Mouse (Mus musculus) G1E (cell line): ENCODE measurements around the gene Sh2d6. TPM values are rescaled to one million over a fixed set of nuclear protein-coding genes. Genes with fewer than 3 reads are reported as not detected.

Experiments used
- ATAC-seq: 2 replicates; pipeline ENCODE4 v1.8.0; 2016; ENCODE audit warnings: mild to moderate bottlenecking; ENCODE audit not compliant: insufficient number of reproducible peaks, poor library complexity, low FRiP score, severe bottlenecking; ENCODE audit errors: extremely low read depth
- DNase-seq: peaks from one replicate; pipeline ENCODE4 v3.0.0; 2012; ENCODE audit warnings: low spot score
- H3K27me3 ChIP-seq: 2 replicates; pipeline ENCODE4 v1.6.1; 2012; ENCODE audit warnings: mild to moderate bottlenecking, low read length, inconsistent platforms; ENCODE audit not compliant: insufficient read depth
- H3K36me3 ChIP-seq: replicated peaks from 2 replicates; pipeline ENCODE3; 2012; ENCODE audit warnings: mild to moderate bottlenecking, inconsistent platforms
- H3K4me1 ChIP-seq: 2 replicates; pipeline ENCODE4 v1.6.1; 2012; ENCODE audit warnings: low read depth, low read length, inconsistent platforms, mixed read lengths; ENCODE audit not compliant: insufficient read depth
- H3K4me3 ChIP-seq: 2 replicates; pipeline ENCODE4 v1.5.1; 2012; ENCODE audit warnings: low read depth, mild to moderate bottlenecking, inconsistent platforms, low read length, moderate library complexity, mixed read lengths
- H3K9me3 ChIP-seq: replicated peaks from 2 replicates; pipeline ENCODE4 v1.6.1; 2012; ENCODE audit warnings: inconsistent platforms
- CTCF ChIP-seq: IDR thresholded peaks from 2 replicates; pipeline ENCODE4 v1.5.1; 2012; ENCODE audit warnings: low read depth, low read length, inconsistent platforms, mixed read lengths
- GATA1 ChIP-seq: IDR thresholded peaks from 2 replicates; pipeline ENCODE4 v1.6.1; 2012; ENCODE audit warnings: borderline replicate concordance, low read length, inconsistent platforms, mixed read lengths
- GATA2 ChIP-seq: IDR thresholded peaks from 2 replicates; pipeline ENCODE4 v1.6.1; 2012; ENCODE audit warnings: low read depth, low read length, inconsistent platforms, borderline replicate concordance
- POLR2AphosphoS5 ChIP-seq: IDR thresholded peaks from 2 replicates; pipeline ENCODE4 v1.6.1; 2012; ENCODE audit warnings: low read depth, low read length, inconsistent platforms; ENCODE audit not compliant: insufficient replicate concordance
- TAL1 ChIP-seq: conservative IDR thresholded peaks from 2 replicates; pipeline ENCODE4 v1.6.1; 2012; ENCODE audit warnings: low read depth, low read length, inconsistent platforms, mixed read lengths
- polyA plus RNA-seq: library from polyadenylated mRNA; stranded (reverse); fragments of >175 nt; gene quantifications from 2 replicates; pipeline ENCODE4 v1.2.3, GENCODE M21; 2012
- total RNA-seq, 2 experiments: library from RNA; stranded (forward) in 1 of 2; stranded (reverse) in 1 of 2; fragments of 200-1000 nt in 1 of 2; fragments of >200 nt in 1 of 2; fragmentation: Nextera tagmentation in 1 of 2; gene quantifications; 2 replicates each; pipeline ENCODE4 v1.2.3; 2014 to 2017

Gene Sh2d6
- total and polyA plus RNA-seq, 3 experiments, result 0.16 TPM; not detected in 2

GRCm38 (mm10) chr6:72476836-72477235 is 44.7 kb downstream of the Sh2d6 start:
- DNase-seq, result no peak
- peaks cover 14% of the 10 kb centered on the region for H3K4me1 ChIP-seq
- H3K27me3 ChIP-seq, result peaks cover 20% of the 10 kb centered on the region
- no peaks in the 10 kb centered on the region for H3K9me3 ChIP-seq
- no peak overlapping the region for H3K4me3 ChIP-seq
- no peak for TF ChIP-seq TAL1
- no peak for TF ChIP-seq GATA1
- no peak for TF ChIP-seq POLR2AphosphoS5
- no peak for TF ChIP-seq GATA2
- no peak for TF ChIP-seq CTCF
- H3K36me3 ChIP-seq, result no peaks in the 10 kb centered on the region
- no peak for ATAC-seq

DNA sequence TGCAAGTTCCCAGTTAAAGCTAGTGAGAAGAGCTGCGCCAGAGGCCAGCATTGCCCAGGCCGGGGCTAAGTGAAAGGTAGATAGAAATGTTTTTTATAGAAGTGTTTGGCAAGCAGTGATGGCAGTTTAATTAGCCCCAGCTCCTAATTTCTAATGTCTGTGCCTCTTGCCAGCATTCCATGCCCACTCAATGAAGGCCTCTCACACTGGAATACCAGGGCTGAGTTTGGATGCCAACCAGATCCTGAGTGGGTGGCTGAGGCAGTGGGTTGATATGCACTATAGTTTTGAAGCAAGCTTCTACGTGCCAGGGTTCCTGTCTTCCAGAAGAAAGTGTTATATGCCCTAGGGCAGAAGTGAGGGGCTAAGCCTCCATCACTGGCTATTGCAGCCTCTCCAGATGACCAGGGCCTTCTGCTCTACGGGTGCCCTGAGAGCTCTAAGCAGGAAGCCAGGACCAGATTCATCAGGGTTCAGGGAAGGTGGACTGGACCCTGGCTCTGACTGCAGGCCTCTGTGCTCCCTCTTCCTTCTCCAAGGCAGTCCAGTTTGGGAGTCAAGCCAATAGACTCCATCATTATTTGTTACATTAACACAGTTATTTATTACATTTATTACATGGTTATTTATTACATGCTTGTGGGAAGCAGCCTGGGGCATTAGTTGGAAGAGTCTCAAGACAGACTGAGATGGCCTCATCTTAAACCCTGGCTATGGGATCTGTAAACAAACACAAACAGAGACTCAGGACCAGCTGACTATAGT is 46.1 kb downstream of the Sh2d6 start:
- no peak for ATAC-seq
- no peak for DNase-seq
- TF ChIP-seq POLR2AphosphoS5 (no peak), TAL1 (no peak)
- Histone ChIP-seq H3K9me3 (no peaks in the 10 kb centered on the region), H3K27me3 (peaks cover 20% of the 10 kb centered on the region), H3K36me3 (no peaks in the 10 kb centered on the region), H3K4me1 (peaks cover 13% of the 10 kb centered on the region), H3K4me3 (no peak overlapping the region)

DNA sequence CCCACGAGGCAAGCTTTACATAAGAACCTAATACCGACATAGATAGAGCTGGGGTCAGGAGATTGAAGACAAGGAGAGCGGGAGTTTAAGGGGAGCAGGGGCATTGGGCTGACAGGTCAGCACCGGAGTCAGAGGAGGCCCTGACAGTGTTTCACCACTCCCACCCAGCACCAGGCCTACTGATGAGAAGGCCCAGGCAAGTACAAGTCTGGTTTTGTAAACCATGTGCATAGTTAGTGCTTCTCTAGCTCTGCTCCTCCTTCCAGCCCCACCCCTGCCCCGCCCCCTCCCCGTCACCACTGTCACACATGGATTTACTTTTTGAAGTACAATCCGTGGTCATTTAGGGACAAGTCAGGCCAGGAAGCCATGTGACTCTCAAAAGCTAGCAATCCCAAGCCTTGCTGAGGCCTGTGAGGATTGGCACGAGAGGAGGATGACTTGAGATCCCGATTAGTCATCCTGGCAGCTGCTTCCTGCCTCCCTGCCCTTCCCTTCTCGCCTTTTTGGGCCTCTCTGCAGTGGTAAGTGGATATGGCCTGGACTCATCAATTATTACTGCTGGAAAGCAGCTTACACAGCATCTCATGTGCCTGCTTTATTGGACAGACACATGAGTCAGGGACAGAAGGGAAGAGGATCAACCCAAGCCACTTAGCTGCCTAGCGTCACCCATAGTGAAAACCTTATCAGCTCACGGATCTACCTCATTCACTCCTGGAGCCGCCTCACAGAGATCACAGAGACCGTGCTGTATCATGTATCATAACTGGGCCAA is 48.1 kb downstream of the Sh2d6 start:
- Histone ChIP-seq H3K4me1 (peaks cover 8% of the 10 kb centered on the region), H3K9me3 (no peaks in the 10 kb centered on the region), H3K4me3 (no peak overlapping the region), H3K27me3 (peaks cover 25% of the 10 kb centered on the region), H3K36me3 (no peaks in the 10 kb centered on the region)
- TF ChIP-seq POLR2AphosphoS5 (no peak), GATA2 (no peak), TAL1 (no peak), GATA1 (no peak), CTCF (no peak)
- DNase-seq (no peak), ATAC-seq (no peak)

DNA sequence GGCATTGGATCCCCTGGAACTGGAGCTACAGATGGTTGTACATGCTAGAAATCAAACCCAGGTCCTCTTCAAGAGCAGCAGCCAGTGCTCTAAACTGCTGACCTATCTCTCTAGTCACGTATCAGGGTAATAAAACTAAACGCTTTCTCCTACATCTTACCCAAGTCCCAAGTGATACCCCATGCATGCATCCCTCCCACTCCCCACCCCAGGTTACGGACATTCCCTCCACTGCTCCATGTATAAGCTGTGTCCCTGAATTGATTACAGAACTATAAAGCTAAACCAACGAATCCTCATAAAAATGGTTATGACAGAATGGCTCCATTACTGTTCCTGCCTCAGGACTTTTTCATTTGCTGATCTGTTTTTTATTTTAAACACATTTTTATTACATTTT is 55.3 kb downstream of the Sh2d6 start:
- no peak for TF ChIP-seq POLR2AphosphoS5
- no peaks in the 10 kb centered on the region for H3K4me1 ChIP-seq
- ATAC-seq (no peak), DNase-seq (no peak)
- peaks cover 44% of the 10 kb centered on the region for H3K27me3 ChIP-seq
- no peaks in the 10 kb centered on the region for H3K9me3 ChIP-seq
- H3K36me3 ChIP-seq, result no peaks in the 10 kb centered on the region
- H3K4me3 ChIP-seq, result no peak overlapping the region

DNA sequence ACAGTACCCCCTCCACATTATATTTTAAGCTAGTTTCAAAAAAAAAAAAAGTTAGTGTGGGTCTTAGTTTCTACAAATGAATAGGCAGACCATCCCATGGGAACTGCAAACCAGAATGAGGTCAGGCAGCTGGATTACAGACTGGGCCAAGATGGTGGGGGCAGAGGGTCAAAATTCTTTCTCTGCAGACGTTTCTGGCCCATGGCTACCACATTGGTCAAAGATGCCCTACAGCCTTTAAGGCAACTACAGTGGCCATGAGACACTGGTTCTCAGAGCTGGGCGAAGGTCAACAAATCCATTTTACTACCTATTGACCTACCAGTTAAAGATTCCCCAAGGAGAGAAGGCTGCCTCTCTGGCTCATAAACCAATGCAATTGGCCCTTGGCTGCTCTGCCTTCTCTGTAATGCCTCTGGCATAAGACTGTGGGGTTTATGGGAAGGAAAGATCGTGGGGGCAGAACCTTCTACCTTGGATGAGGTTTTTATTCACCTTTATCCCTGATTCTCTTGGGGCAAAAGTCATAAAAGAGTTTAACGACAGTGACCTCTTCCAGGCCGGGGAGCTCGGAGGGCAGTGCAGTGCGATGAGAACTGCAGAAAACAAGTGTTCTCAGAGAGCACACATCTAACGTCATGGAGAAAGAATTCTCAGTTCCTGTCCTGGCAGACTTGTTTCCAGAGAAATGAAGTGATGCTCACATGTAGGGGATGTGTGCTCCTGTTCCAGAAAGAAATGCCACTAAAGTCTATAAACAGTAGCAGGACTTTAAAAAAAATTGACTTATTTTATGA is 55.9 kb downstream of the Sh2d6 start:
- Histone ChIP-seq H3K4me3 (no peak overlapping the region), H3K9me3 (no peaks in the 10 kb centered on the region), H3K27me3 (peaks cover 45% of the 10 kb centered on the region), H3K4me1 (no peaks in the 10 kb centered on the region), H3K36me3 (no peaks in the 10 kb centered on the region)
- TF ChIP-seq CTCF (no peak), POLR2AphosphoS5 (no peak), TAL1 (no peak), GATA1 (no peak), GATA2 (no peak)
- DNase-seq, result no peak
- no peak for ATAC-seq

Other genes starting within 250 kb of the Sh2d6 start
- gene Sftpb, start 217.1 kb downstream of the Sh2d6 start, total RNA-seq (2014; fragmentation: Nextera tagmentation), result not detected in 2 replicates
- gene Sftpb, start 217.1 kb downstream of the Sh2d6 start, total RNA-seq (2017), result not detected in 2 replicates
- not detected in 2 replicates for gene Sftpb, start 217.1 kb downstream of the Sh2d6 start, polyA plus RNA-seq
- gene Usp39, start 176.5 kb downstream of the Sh2d6 start, total RNA-seq (2014; fragmentation: Nextera tagmentation), result 99.6 and 100 TPM in 2 replicates
- gene Usp39, start 176.5 kb downstream of the Sh2d6 start, total RNA-seq (2017), result 116 and 119 TPM in 2 replicates
- 26.3 and 29.7 TPM in 2 replicates for gene Usp39, start 176.5 kb downstream of the Sh2d6 start, polyA plus RNA-seq
- 71.0 and 74.9 TPM in 2 replicates for gene 0610030E20Rik, start 174.4 kb downstream of the Sh2d6 start, total RNA-seq (2014; fragmentation: Nextera tagmentation)
- gene 0610030E20Rik, start 174.4 kb downstream of the Sh2d6 start, total RNA-seq (2017), result 26.4 and 29.7 TPM in 2 replicates
- gene 0610030E20Rik, start 174.4 kb downstream of the Sh2d6 start, polyA plus RNA-seq, result 33.9 and 34.7 TPM in 2 replicates
- 5.5 and 6.0 TPM in 2 replicates for gene Tmem150a, start 166.3 kb downstream of the Sh2d6 start, total RNA-seq (2014; fragmentation: Nextera tagmentation)
- 0.55 and 1.2 TPM in 2 replicates for gene Tmem150a, start 166.3 kb downstream of the Sh2d6 start, total RNA-seq (2017)
- 5.1 and 5.6 TPM in 2 replicates for gene Tmem150a, start 166.3 kb downstream of the Sh2d6 start, polyA plus RNA-seq
- 238 and 244 TPM in 2 replicates for gene Rnf181, start 154.8 kb downstream of the Sh2d6 start, total RNA-seq (2014; fragmentation: Nextera tagmentation)
- 153 and 179 TPM in 2 replicates for gene Rnf181, start 154.8 kb downstream of the Sh2d6 start, total RNA-seq (2017)
- 120 and 165 TPM in 2 replicates for gene Rnf181, start 154.8 kb downstream of the Sh2d6 start, polyA plus RNA-seq
- gene Vamp5, start 141.2 kb downstream of the Sh2d6 start, total RNA-seq (2014; fragmentation: Nextera tagmentation), result 187 and 244 TPM in 2 replicates
- gene Vamp5, start 141.2 kb downstream of the Sh2d6 start, total RNA-seq (2017), result 163 and 182 TPM in 2 replicates
- 133 and 183 TPM in 2 replicates for gene Vamp5, start 141.2 kb downstream of the Sh2d6 start, polyA plus RNA-seq
- gene Vamp8, start 131.0 kb downstream of the Sh2d6 start, total RNA-seq (2014; fragmentation: Nextera tagmentation), result 58.1 and 72.6 TPM in 2 replicates
- 516 and 572 TPM in 2 replicates for gene Vamp8, start 131.0 kb downstream of the Sh2d6 start, total RNA-seq (2017)
- 147 and 261 TPM in 2 replicates for gene Vamp8, start 131.0 kb downstream of the Sh2d6 start, polyA plus RNA-seq
- gene Ggcx, start 107.4 kb downstream of the Sh2d6 start, total RNA-seq (2014; fragmentation: Nextera tagmentation), result 25.9 and 27.8 TPM in 2 replicates
- 9.2 and 12.4 TPM in 2 replicates for gene Ggcx, start 107.4 kb downstream of the Sh2d6 start, total RNA-seq (2017)
- 6.5 and 6.7 TPM in 2 replicates for gene Ggcx, start 107.4 kb downstream of the Sh2d6 start, polyA plus RNA-seq
- 355 and 414 TPM in 2 replicates for gene Mat2a, start 82.1 kb downstream of the Sh2d6 start, total RNA-seq (2014; fragmentation: Nextera tagmentation)
- gene Mat2a, start 82.1 kb downstream of the Sh2d6 start, total RNA-seq (2017), result 275 and 294 TPM in 2 replicates
- gene Mat2a, start 82.1 kb downstream of the Sh2d6 start, polyA plus RNA-seq, result 24.9 and 34.2 TPM in 2 replicates
- gene Capg, start 22.7 kb upstream of the Sh2d6 start, total RNA-seq (2014; fragmentation: Nextera tagmentation), result 37.8 and 38.0 TPM in 2 replicates
- 113 and 150 TPM in 2 replicates for gene Capg, start 22.7 kb upstream of the Sh2d6 start, total RNA-seq (2017)
- 88.6 and 102 TPM in 2 replicates for gene Capg, start 22.7 kb upstream of the Sh2d6 start, polyA plus RNA-seq
- gene Elmod3, start 76.7 kb upstream of the Sh2d6 start, total RNA-seq (2014; fragmentation: Nextera tagmentation), result 20.4 and 25.5 TPM in 2 replicates
- gene Elmod3, start 76.7 kb upstream of the Sh2d6 start, total RNA-seq (2017), result 8.6 and 9.8 TPM in 2 replicates
- gene Elmod3, start 76.7 kb upstream of the Sh2d6 start, polyA plus RNA-seq, result 16.6 and 22.1 TPM in 2 replicates
- 13.1 and 13.6 TPM in 2 replicates for gene Retsat, start 76.8 kb upstream of the Sh2d6 start, total RNA-seq (2014; fragmentation: Nextera tagmentation)
- gene Retsat, start 76.8 kb upstream of the Sh2d6 start, total RNA-seq (2017), result 12.6 and 14.8 TPM in 2 replicates
- gene Retsat, start 76.8 kb upstream of the Sh2d6 start, polyA plus RNA-seq, result 6.1 and 25.6 TPM in 2 replicates
- gene Tgoln1, start 95.3 kb upstream of the Sh2d6 start, total RNA-seq (2014; fragmentation: Nextera tagmentation), result 49.7 and 50.1 TPM in 2 replicates
- gene Tgoln1, start 95.3 kb upstream of the Sh2d6 start, total RNA-seq (2017), result 60.3 and 72.6 TPM in 2 replicates
- 2.0 and 4.4 TPM in 2 replicates for gene Tgoln1, start 95.3 kb upstream of the Sh2d6 start, polyA plus RNA-seq